Mouse (Mus musculus) megakaryocyte, embryonic 14.5 days (primary cell): ENCODE data around the gene Cdr2l. TPM values are rescaled to one million over a fixed set of nuclear protein-coding genes. Genes with fewer than 3 reads are reported as not detected.

Experiments used
- H3K27me3 ChIP-seq: replicated peaks from 2 replicates; pipeline ENCODE3; 2012; ENCODE audit warnings: inconsistent platforms
- H3K36me3 ChIP-seq: replicated peaks from 2 replicates; pipeline ENCODE3; 2012; ENCODE audit warnings: low read length, inconsistent platforms, mixed read lengths
- H3K4me1 ChIP-seq: 2 replicates; pipeline ENCODE4 v1.6.1; 2012; ENCODE audit warnings: inconsistent platforms
- H3K4me3 ChIP-seq: replicated peaks from 2 replicates; pipeline ENCODE3; 2012; ENCODE audit warnings: moderate library complexity, mild to moderate bottlenecking, inconsistent platforms
- H3K9me3 ChIP-seq: 2 replicates; pipeline ENCODE4 v1.6.1; 2012; ENCODE audit warnings: inconsistent platforms
- FLI1 ChIP-seq: IDR thresholded peaks from 2 replicates; pipeline ENCODE4 v1.6.1; 2012; ENCODE audit warnings: low read length, inconsistent platforms, mixed read lengths
- GATA1 ChIP-seq: IDR thresholded peaks from 3 replicates; pipeline ENCODE4 v1.6.1; 2012; ENCODE audit warnings: mixed read lengths, low read length, inconsistent platforms, borderline replicate concordance
- polyA plus RNA-seq: library from polyadenylated mRNA; stranded (reverse); fragments of >175 nt; gene quantifications from 2 replicates; pipeline ENCODE4 v1.2.3, GENCODE M21; 2012; ENCODE audit warnings: low replicate concordance; ENCODE audit not compliant: insufficient read depth

Cdr2l gene
- polyA plus RNA-seq, 1 experiment: not detected

- H3K27me3 ChIP-seq: no peaks in the 10 kb centered on the region
- H3K9me3 ChIP-seq: no peaks in the 10 kb centered on the region
- H3K4me1 ChIP-seq: peaks cover 46% of the 10 kb centered on the region
- TF ChIP-seq FLI1: no peak
- no peak for TF ChIP-seq GATA1
- no peak overlapping the region for H3K4me3 ChIP-seq
- H3K36me3 ChIP-seq: peaks cover 49% of the 10 kb centered on the region
Observed at GRCm38 (mm10) chr11:115423091-115423490, 41.4 kb downstream of the Cdr2l start.

GRCm38 (mm10) chr11:115424666-115425065, 43.0 kb downstream of the Cdr2l start:
- H3K4me3 ChIP-seq: no peak overlapping the region
- TF ChIP-seq GATA1 (no peak), FLI1 (no peak)

GRCm38 (mm10) chr11:115425671-115426070, 44.0 kb downstream of the Cdr2l start:
- H3K9me3 ChIP-seq: no peaks in the 10 kb centered on the region
- H3K27me3 ChIP-seq: no peaks in the 10 kb centered on the region
- H3K4me1 ChIP-seq: peaks cover 40% of the 10 kb centered on the region
- no peak overlapping the region for H3K4me3 ChIP-seq
- no peak for TF ChIP-seq GATA1
- H3K36me3 ChIP-seq: peaks cover 74% of the 10 kb centered on the region

More at GRCm38 (mm10) chr11:115424666-115425065, 43.0 kb downstream of the Cdr2l start:
- no peaks in the 10 kb centered on the region for H3K27me3 ChIP-seq
- H3K36me3 ChIP-seq: peaks cover 64% of the 10 kb centered on the region
- H3K4me1 ChIP-seq: peaks cover 42% of the 10 kb centered on the region
- H3K9me3 ChIP-seq: no peaks in the 10 kb centered on the region

- Histone ChIP-seq H3K4me1 (peaks cover 20% of the 10 kb centered on the region), H3K36me3 (peaks cover 89% of the 10 kb centered on the region), H3K27me3 (peaks cover 7% of the 10 kb centered on the region), H3K4me3 (no peak overlapping the region), H3K9me3 (no peaks in the 10 kb centered on the region)
- TF ChIP-seq GATA1 (no peak), FLI1 (no peak)
Observed at GRCm38 (mm10) chr11:115427482-115428331, 46.0 kb downstream of the Cdr2l start.

GRCm38 (mm10) chr11:115429307-115429706, 47.6 kb downstream of the Cdr2l start:
- peaks cover 15% of the 10 kb centered on the region for H3K4me1 ChIP-seq
- H3K36me3 ChIP-seq: peaks cover 86% of the 10 kb centered on the region
- no peaks in the 10 kb centered on the region for H3K9me3 ChIP-seq
- no peak for TF ChIP-seq GATA1
- no peak for TF ChIP-seq FLI1
- H3K27me3 ChIP-seq: peaks cover 22% of the 10 kb centered on the region
- no peak overlapping the region for H3K4me3 ChIP-seq

- Histone ChIP-seq H3K9me3 (no peaks in the 10 kb centered on the region), H3K27me3 (peaks cover 33% of the 10 kb centered on the region), H3K4me3 (no peak overlapping the region), H3K36me3 (peaks cover 74% of the 10 kb centered on the region), H3K4me1 (peaks cover 19% of the 10 kb centered on the region)
- TF ChIP-seq FLI1: no peak
- TF ChIP-seq GATA1: no peak
Observed at GRCm38 (mm10) chr11:115430561-115430960, 48.8 kb downstream of the Cdr2l start.

- Histone ChIP-seq H3K36me3 (peaks cover 51% of the 10 kb centered on the region), H3K4me1 (peaks cover 30% of the 10 kb centered on the region)
- TF ChIP-seq FLI1 (no peak), GATA1 (no peak)
Observed at GRCm38 (mm10) chr11:115432814-115433213, 51.1 kb downstream of the Cdr2l start.

GRCm38 (mm10) chr11:115433342-115433741, 51.6 kb downstream of the Cdr2l start:
- peaks cover 46% of the 10 kb centered on the region for H3K36me3 ChIP-seq
- no peak overlapping the region for H3K4me3 ChIP-seq
- peaks cover 61% of the 10 kb centered on the region for H3K27me3 ChIP-seq
- H3K9me3 ChIP-seq: no peaks in the 10 kb centered on the region
- no peak for TF ChIP-seq FLI1
- no peak for TF ChIP-seq GATA1
- H3K4me1 ChIP-seq: peaks cover 25% of the 10 kb centered on the region

More at GRCm38 (mm10) chr11:115432814-115433213, 51.1 kb downstream of the Cdr2l start:
- Histone ChIP-seq H3K27me3 (peaks cover 56% of the 10 kb centered on the region), H3K4me3 (no peak overlapping the region), H3K9me3 (no peaks in the 10 kb centered on the region)

- peaks cover 19% of the 10 kb centered on the region for H3K4me1 ChIP-seq
- H3K27me3 ChIP-seq: peaks cover 80% of the 10 kb centered on the region
Observed at GRCm38 (mm10) chr11:115435596-115436337, 54.1 kb downstream of the Cdr2l start.

More at GRCm38 (mm10) chr11:115435596-115436337, 54.1 kb downstream of the Cdr2l start:
- TF ChIP-seq GATA1: no peak
- TF ChIP-seq FLI1: no peak
- H3K9me3 ChIP-seq: peaks cover 14% of the 10 kb centered on the region
- H3K4me3 ChIP-seq: peak overlapping the region; percentile 10
- H3K36me3 ChIP-seq: peaks cover 22% of the 10 kb centered on the region
